Mouse (Mus musculus) myocyte (in vitro differentiated cells): ENCODE measurements around the gene Tnfaip1.

ENCODE experiments used
- CEBPB ChIP-seq: IDR thresholded peaks from 2 replicates; pipeline ENCODE4 v1.6.1; 2011; ENCODE audit warnings: mild to moderate bottlenecking, moderate library complexity; ENCODE audit not compliant: poor library complexity, insufficient read depth, severe bottlenecking
- E2F4 ChIP-seq: IDR thresholded peaks from one replicate; pipeline ENCODE4 v1.6.1; 2011; ENCODE audit warnings: mild to moderate bottlenecking, control low read depth, moderate library complexity; ENCODE audit not compliant: insufficient read depth
- MAX ChIP-seq: IDR thresholded peaks from one replicate; pipeline ENCODE4 v1.6.1; 2011; ENCODE audit warnings: low read depth, mild to moderate bottlenecking, control low read depth
- MYOD1 ChIP-seq, 3 experiments: IDR thresholded peaks; one replicate each; pipeline ENCODE4 v1.6.1; 2011; ENCODE audit warnings: control low read depth in 2 of 3, low read depth in 2 of 3, mild to moderate bottlenecking in 2 of 3, moderate library complexity in 1 of 3; ENCODE audit not compliant: insufficient read length in 2 of 3, control insufficient read depth in 1 of 3
- MYOG ChIP-seq, 3 experiments: IDR thresholded peaks; one replicate each; pipeline ENCODE4 v1.6.1; 2011; ENCODE audit warnings: control low read depth in 2 of 3, low read depth in 2 of 3, mild to moderate bottlenecking in 2 of 3; ENCODE audit not compliant: insufficient read length in 2 of 3, control insufficient read depth in 1 of 3, insufficient read depth in 1 of 3
- POLR2A ChIP-seq: IDR thresholded peaks from one replicate; pipeline ENCODE4 v1.6.1; 2011; ENCODE audit warnings: low read depth, mild to moderate bottlenecking, control low read depth, moderate library complexity; ENCODE audit not compliant: insufficient read length
- POLR2AphosphoS2 ChIP-seq: IDR thresholded peaks from one replicate; pipeline ENCODE4 v1.6.1; 2011; ENCODE audit warnings: low read depth, control low read depth; ENCODE audit not compliant: insufficient read length
- REST ChIP-seq: IDR thresholded peaks from one replicate; pipeline ENCODE4 v1.6.1; 2011; ENCODE audit warnings: mild to moderate bottlenecking, control low read depth, moderate library complexity; ENCODE audit not compliant: insufficient read depth, insufficient read length
- SRF ChIP-seq: IDR thresholded peaks from one replicate; pipeline ENCODE4 v1.6.1; 2011; ENCODE audit warnings: low read depth; ENCODE audit not compliant: control insufficient read depth, insufficient read length
- TCF12 ChIP-seq: IDR thresholded peaks from one replicate; pipeline ENCODE4 v1.6.1; 2011; ENCODE audit warnings: mild to moderate bottlenecking, control low read depth; ENCODE audit not compliant: poor library complexity, insufficient read depth, severe bottlenecking
- TCF3 ChIP-seq: IDR thresholded peaks from one replicate; pipeline ENCODE4 v1.6.1; 2011; ENCODE audit warnings: low read depth, control low read depth; ENCODE audit not compliant: insufficient read length
- USF1 ChIP-seq: IDR thresholded peaks from one replicate; pipeline ENCODE4 v1.6.1; 2011; ENCODE audit warnings: low read depth, mild to moderate bottlenecking, control low read depth, moderate library complexity

DNA sequence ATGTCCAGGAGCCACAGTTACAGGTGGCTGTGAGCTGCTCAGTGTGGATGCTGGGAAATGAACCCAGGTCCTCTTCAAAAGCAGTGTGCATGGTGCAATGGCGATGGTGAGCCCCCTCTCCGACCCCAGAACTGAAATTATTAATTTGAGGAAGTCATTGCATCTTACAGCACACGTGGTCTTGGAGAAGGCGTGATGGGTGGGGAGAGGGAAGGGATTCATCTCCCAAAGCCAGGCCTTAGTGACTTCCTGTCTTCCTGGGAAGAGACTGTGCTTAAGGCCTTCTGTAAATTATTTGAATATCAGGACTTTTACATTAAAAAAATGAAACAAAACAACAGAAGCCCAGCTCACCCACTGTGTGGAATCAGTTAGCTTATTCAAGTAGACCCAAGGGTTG, 19.9 kb upstream of the Tnfaip1 start:
- TF ChIP-seq USF1 (no peak), POLR2A (no peak), REST (no peak), E2F4 (no peak), TCF12 (no peak), CEBPB (no peak), MAX (no peak), MYOD1 (IDR thresholded peaks at IDR 0.05; ENCODE audit: control insufficient read depth in 1 of 3, insufficient read length in 2 of 3, low read depth in 2 of 3) (no peak), MYOG (IDR thresholded peaks at IDR 0.05; ENCODE audit: control insufficient read depth in 1 of 3, insufficient read depth in 1 of 3, insufficient read length in 2 of 3, low read depth in 2 of 3) (no peak), POLR2AphosphoS2 (no peak), TCF3 (no peak), SRF (no peak)
